Mouse (Mus musculus) heart, adult 2 months (tissue): ENCODE results near the gene Macrod2.

Source experiments
- CTCF ChIP-seq: fragments of 200-600 bp; IDR thresholded peaks from 2 replicates; pipeline ENCODE4 v1.8.1; 2022; ENCODE audit warnings: antibody characterized with exemption, mild to moderate bottlenecking, moderate library complexity
- POLR2A ChIP-seq: fragments of 200-500 bp; IDR thresholded peaks from 2 replicates; pipeline ENCODE4 v1.6.1; 2011; ENCODE audit warnings: mild to moderate bottlenecking, low read depth, low read length, control low read depth; ENCODE audit not compliant: insufficient read depth

DNA sequence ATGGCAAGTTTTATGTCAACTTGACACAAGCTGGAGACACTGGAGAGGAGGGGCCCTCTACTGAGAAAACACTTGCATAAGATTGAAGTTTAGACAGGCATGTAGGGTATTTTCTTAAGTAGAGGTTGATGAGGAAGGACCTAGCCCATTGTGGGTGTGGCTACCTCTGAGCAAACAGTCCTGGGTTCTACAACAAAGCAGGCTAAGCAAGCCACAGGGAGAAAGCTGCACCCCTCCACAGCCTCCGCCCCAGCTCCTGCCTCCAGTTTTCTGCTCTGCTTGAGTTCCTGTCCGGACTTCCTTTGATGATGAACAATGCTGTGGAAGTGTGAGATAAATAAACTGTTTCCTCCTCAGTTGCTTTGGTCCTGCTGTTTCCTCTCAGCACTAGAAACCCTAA, 35.2 kb upstream of the Macrod2 start:
- TF ChIP-seq CTCF, result no peak
- TF ChIP-seq POLR2A, result no peak
